Mouse (Mus musculus) urinary bladder, adult 18-20 months (tissue): ENCODE data around the gene Asb3.
"Not testable (repeated sequence)": the region's sequence is repeated elsewhere in the genome, so short reads cannot be mapped to it uniquely, and the experiment has no call there.

Source experiments
- DNase-seq, 2 experiments: peaks; one replicate each; pipeline ENCODE4 v3.0.0; 2022; ENCODE audit warnings: low spot score in 2 of 2, mixed read lengths in 2 of 2

Asb3 gene

GRCm38 (mm10) chr11:31000028-31000427, 114.8 kb downstream of the Asb3 start:
- no peak for DNase-seq

- DNase-seq: no peak
These were observed 116.1 kb downstream of the Asb3 start for GRCm38 (mm10) chr11:31001169-31001908.

GRCm38 (mm10) chr11:31009668-31010067, 124.5 kb downstream of the Asb3 start:
- DNase-seq: not testable (repeated sequence)

- DNase-seq: not testable (repeated sequence)
These were observed 132.2 kb downstream of the Asb3 start for GRCm38 (mm10) chr11:31017466-31017865.

GRCm38 (mm10) chr11:31034958-31035357, 149.7 kb downstream of the Asb3 start:
- DNase-seq: no peak

- no peak for DNase-seq
These were observed 204.8 kb downstream of the Asb3 start for GRCm38 (mm10) chr11:31089973-31090372.

GRCm38 (mm10) chr11:31090478-31090978, 205.3 kb downstream of the Asb3 start:
- no peak for DNase-seq

- DNase-seq: not testable (repeated sequence)
These were observed 214.3 kb downstream of the Asb3 start for GRCm38 (mm10) chr11:31099519-31099918.

GRCm38 (mm10) chr11:31102188-31102587, 217.0 kb downstream of the Asb3 start:
- no peak for DNase-seq

GRCm38 (mm10) chr11:31105364-31105763, 220.1 kb downstream of the Asb3 start:
- no peak for DNase-seq

GRCm38 (mm10) chr11:31126964-31127363, 241.7 kb downstream of the Asb3 start:
- DNase-seq: not testable (repeated sequence)

GRCm38 (mm10) chr11:31133726-31134125, 248.5 kb downstream of the Asb3 start:
- not testable (repeated sequence) for DNase-seq

- not testable (repeated sequence) for DNase-seq
These were observed 249.6 kb downstream of the Asb3 start for GRCm38 (mm10) chr11:31134824-31135223.

- not testable (repeated sequence) for DNase-seq
These were observed 253.2 kb downstream of the Asb3 start for GRCm38 (mm10) chr11:31138394-31138793.
